Mouse (Mus musculus) urinary bladder, adult 18-20 months (tissue): ENCODE results near the gene Shc1.

Experiments
- DNase-seq, 2 experiments: peaks; one replicate each; pipeline ENCODE4 v3.0.0; 2022; ENCODE audit warnings: low spot score in 2 of 2, mixed read lengths in 2 of 2

Shc1 gene

GRCm38 (mm10) chr3:89418170-89418860, at the start of gene Shc1, which contains the start of gene Cks1b:
Shc1 (plus strand) TSS chr3:89418443.
Cks1b (minus strand) TSS chr3:89418383.
- DNase-seq, result peak; percentile 87 to 94

- DNase-seq, result no peak
Measured at GRCm38 (mm10) chr3:89373581-89374231, 44.5 kb upstream of the Shc1 start.

GRCm38 (mm10) chr3:89377831-89378230, 40.4 kb upstream of the Shc1 start:
- DNase-seq, result no peak

GRCm38 (mm10) chr3:89378394-89379067, 39.7 kb upstream of the Shc1 start:
- DNase-seq, result peak; percentile 82 to 86

- DNase-seq, result no peak
Measured at GRCm38 (mm10) chr3:89379388-89380131, 38.7 kb upstream of the Shc1 start.

- no peak for DNase-seq
Measured at GRCm38 (mm10) chr3:89380291-89380690, 38.0 kb upstream of the Shc1 start.

GRCm38 (mm10) chr3:89380711-89381110, 37.5 kb upstream of the Shc1 start:
- DNase-seq, result no peak

GRCm38 (mm10) chr3:89381233-89381632, 37.0 kb upstream of the Shc1 start:
- no peak for DNase-seq

GRCm38 (mm10) chr3:89382033-89382882, 36.0 kb upstream of the Shc1 start:
- no peak for DNase-seq

GRCm38 (mm10) chr3:89382950-89383349, 35.3 kb upstream of the Shc1 start:
- no peak for DNase-seq

- no peak for DNase-seq
Measured at GRCm38 (mm10) chr3:89383651-89384255, 34.5 kb upstream of the Shc1 start.

GRCm38 (mm10) chr3:89384331-89385076, 33.7 kb upstream of the Shc1 start:
- DNase-seq, result peak; percentile 75 to 77

GRCm38 (mm10) chr3:89385451-89385850, 32.8 kb upstream of the Shc1 start:
- DNase-seq, result no peak

GRCm38 (mm10) chr3:89386438-89387420, 31.5 kb upstream of the Shc1 start:
- no peak for DNase-seq

GRCm38 (mm10) chr3:89387632-89388031, 30.6 kb upstream of the Shc1 start:
- peak in 1 of 2 experiments; percentile 49 for DNase-seq

- DNase-seq, result peak in 1 of 2 experiments; percentile 41
Measured at GRCm38 (mm10) chr3:89388134-89388881, 29.9 kb upstream of the Shc1 start.

GRCm38 (mm10) chr3:89388901-89389740, 29.1 kb upstream of the Shc1 start:
- DNase-seq, result no peak
